Mouse (Mus musculus) kidney, postnatal 36 days (tissue): ENCODE results near the gene Rpl3.

Experiments used
- DNase-seq, 2 experiments: peaks; one replicate each; pipeline ENCODE4 v3.0.0; 2021 to 2022; ENCODE audit warnings: mixed read lengths in 2 of 2

Gene Rpl3

GRCm38 (mm10) chr15:80064965-80065364 lies 26.7 kb downstream of the Rpl3 start:
- DNase-seq: no peak

DNA sequence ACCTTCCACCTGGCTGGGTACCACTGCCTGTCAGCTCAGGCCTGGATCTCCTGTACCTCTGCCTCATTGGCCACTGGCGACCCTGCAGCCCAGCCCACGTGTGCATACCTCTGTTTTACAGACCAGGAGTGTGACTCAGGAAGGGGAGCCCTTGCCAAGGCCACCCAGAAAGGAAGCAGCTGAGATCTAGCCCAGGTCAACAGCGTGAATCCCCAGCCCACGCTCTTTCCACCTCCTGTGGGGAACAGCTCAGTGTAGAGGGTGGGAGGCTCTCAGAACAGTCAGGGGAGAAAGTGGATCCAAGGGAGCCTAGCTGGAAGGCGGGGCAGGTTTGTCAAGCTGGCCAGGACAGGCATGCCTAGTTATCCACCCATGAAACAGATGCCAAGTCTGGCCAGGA lies 28.8 kb downstream of the Rpl3 start:
- no peak for DNase-seq

DNA sequence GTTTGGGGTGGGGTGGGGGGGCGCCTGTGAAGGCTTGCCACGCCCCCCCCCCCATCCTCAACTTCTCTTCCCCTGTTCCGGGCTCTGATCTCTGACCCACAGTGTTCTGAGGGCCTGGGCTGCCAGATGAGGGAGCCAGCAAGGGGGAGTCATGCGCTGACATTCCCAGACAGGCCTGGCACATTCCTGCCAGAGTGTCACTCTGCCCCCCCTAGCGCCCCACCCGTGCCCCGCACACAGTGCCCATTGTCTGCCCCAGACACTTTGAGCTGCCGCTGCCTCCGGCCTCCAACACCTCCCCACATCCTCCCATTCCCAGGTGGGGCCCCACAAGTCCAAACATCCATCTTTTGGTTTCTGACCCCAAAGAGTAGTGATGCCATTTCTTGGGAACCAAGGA lies 29.3 kb downstream of the Rpl3 start:
- no peak for DNase-seq

DNA sequence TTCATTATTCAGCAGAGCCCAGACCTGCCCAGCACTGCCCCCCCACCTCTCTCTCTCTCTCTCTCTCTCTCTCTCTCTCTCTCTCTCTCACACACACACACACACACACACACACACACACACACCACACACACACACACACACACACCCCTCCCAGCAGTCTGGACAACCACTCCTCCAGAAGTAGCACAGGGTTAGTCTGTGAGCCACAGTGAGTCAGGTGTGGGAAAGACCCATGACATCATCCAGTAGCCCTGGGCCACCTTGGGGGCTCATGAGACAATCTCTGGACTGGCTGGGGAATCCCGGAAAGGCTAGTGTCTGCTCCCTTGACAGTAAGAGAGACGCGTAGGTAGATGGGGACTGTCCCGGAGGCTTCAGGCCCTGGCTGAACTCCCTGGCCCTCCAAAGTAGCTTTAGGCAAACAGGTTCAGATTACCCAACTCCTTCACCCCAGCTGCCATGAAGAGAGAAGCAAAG lies 30.6 kb downstream of the Rpl3 start:
- no peak for DNase-seq

- DNase-seq: peak; percentile 41 to 64
Observed at GRCm38 (mm10) chr15:80060356-80061070, 31.2 kb downstream of the Rpl3 start.

- peak; percentile 68 to 69 for DNase-seq
Observed at GRCm38 (mm10) chr15:80059606-80060005, 32.1 kb downstream of the Rpl3 start.

- DNase-seq: no peak
Observed at GRCm38 (mm10) chr15:80058151-80058550, 33.5 kb downstream of the Rpl3 start.

GRCm38 (mm10) chr15:80054034-80054710 lies 37.5 kb downstream of the Rpl3 start:
- DNase-seq: peak in 1 of 2 experiments; percentile 49

DNA sequence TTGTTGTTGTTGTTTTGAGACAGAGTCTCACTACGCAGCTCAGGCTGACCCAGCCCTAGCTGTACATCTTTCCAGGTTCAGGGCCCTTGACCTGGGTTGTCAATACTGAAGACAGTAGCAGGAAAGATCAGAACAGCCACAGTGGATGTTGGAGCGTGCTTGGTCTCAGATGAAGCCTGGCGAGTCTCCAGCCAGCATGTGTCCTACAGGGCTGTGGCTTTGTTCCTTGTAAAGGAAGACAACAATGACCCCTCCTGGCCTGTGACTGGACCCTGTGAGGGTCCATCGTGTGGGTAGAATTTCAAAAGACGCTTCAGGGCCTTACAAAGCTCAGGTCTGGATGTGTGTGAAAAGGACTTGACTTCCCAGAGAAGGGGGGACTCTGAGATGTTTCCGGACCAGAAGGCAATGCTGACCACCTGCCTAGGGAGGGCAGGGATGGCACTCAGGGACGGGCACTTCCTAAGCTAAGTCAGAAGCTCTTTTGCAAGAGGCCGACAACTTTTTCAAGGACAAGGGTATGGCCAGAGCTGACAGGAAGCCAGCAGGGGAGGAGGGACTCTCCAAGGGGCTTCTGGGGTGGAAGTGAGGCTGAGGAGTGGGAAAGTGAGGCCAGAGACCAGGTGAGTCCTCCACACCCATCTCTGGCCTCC lies 38.2 kb downstream of the Rpl3 start:
- peak in 1 of 2 experiments; percentile 62 for DNase-seq

- DNase-seq: no peak
Observed at GRCm38 (mm10) chr15:80051782-80052181, 39.9 kb downstream of the Rpl3 start.

GRCm38 (mm10) chr15:80051092-80051761 lies 40.4 kb downstream of the Rpl3 start:
- DNase-seq: peak in 1 of 2 experiments; percentile 37

GRCm38 (mm10) chr15:80050093-80050492 lies 41.6 kb downstream of the Rpl3 start:
- DNase-seq: peak; percentile 62 to 70

GRCm38 (mm10) chr15:80047973-80048372 lies 43.7 kb downstream of the Rpl3 start:
- DNase-seq: no peak

DNA sequence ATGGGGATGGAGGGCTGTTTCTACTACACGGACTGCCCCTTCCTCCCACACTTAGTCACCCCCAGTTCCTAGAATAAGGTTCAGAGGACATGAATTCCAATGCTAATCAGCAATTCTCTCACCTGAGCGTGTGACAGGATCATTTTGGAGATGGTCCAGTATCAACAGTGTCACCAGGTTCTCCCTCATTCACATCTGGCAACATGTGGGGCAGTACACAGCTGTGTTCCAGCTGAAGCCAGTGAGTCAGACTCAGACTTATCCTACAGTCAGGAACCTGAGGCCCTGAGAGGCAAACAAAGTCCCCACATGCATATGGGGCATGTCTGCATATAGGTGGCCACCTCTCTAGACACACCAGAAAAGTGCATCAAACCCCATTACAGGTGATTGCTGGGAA lies 44.4 kb downstream of the Rpl3 start:
- no peak for DNase-seq

DNA sequence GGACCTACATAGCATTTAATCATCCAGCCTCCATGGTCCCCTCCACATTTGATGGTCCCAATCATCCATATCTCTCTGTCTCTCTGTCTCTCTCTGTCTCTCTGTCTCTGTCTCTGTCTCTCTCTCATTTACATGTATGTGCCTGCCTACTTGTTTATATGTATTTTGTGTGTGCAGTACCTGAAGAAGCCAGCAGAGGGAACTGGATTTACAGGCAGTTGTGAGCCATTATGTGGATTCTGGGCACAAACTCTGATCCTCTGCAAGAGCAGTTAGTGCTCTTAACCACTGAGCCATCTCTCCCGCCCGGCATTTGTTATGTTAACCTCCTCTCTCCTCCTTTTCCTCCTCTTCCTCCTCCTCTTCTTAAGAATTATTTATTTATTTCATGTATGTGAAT lies 45.9 kb downstream of the Rpl3 start:
- no peak for DNase-seq

DNA sequence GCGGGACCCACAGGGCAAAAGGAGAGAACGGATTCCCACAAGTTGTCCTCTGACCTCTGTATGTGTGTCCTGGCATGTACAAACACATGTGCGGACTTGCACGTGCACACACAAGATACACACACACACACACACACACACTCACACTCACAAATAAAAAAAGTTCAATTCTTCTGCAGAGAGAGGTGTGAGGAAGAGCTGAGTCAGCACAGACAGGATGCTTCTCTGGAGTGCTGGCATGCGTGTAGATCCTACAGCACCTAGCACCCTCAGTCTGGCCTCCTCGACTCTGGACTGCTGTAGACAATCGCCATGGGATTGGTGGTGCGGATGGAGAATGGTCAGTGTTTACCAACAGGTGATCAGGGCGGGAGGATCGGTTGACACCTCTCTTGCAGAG lies 47.4 kb downstream of the Rpl3 start:
- DNase-seq: no peak

DNA sequence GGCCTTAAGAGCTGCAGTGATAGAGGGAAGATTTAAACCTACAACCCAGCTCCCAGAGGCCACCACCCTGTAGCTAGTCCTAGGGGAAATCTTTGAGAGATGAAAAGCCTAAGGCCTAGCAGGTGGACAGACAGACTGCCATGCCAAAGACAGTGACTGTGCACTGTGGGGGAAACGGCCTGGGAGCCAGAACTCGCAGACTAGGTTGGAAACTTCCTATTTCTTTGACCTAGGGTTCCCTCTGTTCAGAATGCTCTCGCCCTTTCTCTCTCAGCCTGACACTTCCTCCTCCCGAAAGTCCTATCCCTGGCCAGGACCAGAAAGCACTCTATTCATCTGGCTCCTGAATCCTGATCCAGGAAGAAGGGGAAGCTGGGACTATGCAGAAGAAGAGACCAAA lies 49.5 kb downstream of the Rpl3 start:
- DNase-seq: no peak

GRCm38 (mm10) chr15:80038110-80038391 lies 53.6 kb downstream of the Rpl3 start:
- DNase-seq: no peak

DNA sequence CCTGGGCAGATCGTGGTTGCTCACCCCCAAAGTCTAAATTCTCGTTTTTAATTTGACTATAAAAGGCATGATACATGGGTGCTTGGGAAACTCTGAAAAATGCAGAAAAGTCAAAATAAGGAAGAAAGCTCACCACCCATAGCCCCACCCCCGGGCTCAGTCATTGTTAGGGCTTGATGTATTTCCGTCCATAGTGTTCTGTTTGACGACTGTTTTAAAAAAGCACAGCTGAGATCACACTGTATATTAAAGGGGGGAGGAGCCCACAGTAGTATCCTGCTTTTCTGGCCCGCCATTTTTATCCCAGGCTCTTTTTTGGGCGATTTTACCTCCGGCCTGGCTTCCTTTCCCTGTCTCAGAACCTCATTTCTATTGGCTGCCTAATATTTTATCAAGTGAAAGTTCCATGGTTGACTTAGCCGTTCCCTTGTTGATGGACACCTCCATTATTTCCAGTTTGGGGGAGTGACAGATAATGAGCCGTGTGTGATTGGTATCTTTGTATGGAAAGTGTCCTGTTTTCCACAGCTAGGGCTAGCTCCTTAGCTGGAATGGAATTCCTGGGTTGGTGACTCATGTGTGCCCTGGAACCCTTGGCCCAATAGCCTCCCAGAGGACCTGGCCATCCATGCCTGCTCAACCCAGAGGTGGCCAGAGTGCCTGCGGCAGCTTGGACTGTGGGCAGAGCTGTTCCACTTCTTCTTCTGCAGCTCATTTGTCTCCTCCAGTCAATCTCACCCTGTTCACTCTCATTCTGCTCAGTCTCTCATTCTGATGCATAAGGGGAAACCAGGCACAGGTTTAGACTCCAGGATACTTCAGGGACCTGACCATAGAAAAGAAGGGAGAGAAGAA lies 54.2 kb downstream of the Rpl3 start:
- no peak for DNase-seq

GRCm38 (mm10) chr15:80035341-80035885 lies 56.3 kb downstream of the Rpl3 start:
- DNase-seq: no peak

DNA sequence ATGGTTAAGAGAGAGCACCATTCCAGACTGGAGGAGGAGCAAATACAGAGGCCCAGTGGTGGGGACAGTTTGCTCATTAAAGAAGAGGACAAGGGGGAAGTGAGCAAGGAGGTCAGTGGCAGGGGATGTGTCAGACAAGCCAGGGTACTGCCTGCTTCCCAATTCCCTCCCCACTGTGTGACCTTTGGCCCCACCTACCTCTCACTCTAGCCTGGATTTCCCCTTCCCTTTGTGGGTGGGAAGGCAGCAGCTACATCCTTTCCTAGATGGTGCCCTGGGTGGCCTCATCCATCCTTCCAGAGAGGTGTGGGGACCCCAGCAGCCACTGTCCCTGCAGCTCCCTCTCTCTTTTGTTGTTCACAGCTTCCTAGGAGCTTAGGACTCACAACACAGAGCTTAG lies 56.8 kb downstream of the Rpl3 start:
- no peak for DNase-seq

- no peak for DNase-seq
Observed at GRCm38 (mm10) chr15:80034366-80034765, 57.3 kb downstream of the Rpl3 start.
